Mouse (Mus musculus) kidney, postnatal 25 days (tissue): ENCODE data around the gene Rtp3.

Source experiments
- DNase-seq, 2 experiments: peaks; one replicate each; pipeline ENCODE4 v3.0.0; 2021; ENCODE audit warnings: mixed read lengths in 2 of 2

Rtp3 gene

GRCm38 (mm10) chr9:110965910-110966231 is 24.5 kb downstream of the Rtp3 start:
- DNase-seq = no peak

GRCm38 (mm10) chr9:110965062-110965909 is 25.1 kb downstream of the Rtp3 start:
- DNase-seq = no peak

GRCm38 (mm10) chr9:110963566-110964115 is 26.7 kb downstream of the Rtp3 start:
- DNase-seq = no peak

GRCm38 (mm10) chr9:110961386-110961785 is 29.0 kb downstream of the Rtp3 start:
- DNase-seq = no peak

- no peak for DNase-seq
These were observed 29.9 kb downstream of the Rtp3 start for GRCm38 (mm10) chr9:110960230-110961149.

GRCm38 (mm10) chr9:110959669-110960068 is 30.7 kb downstream of the Rtp3 start:
- no peak for DNase-seq

GRCm38 (mm10) chr9:110955962-110956361 is 34.4 kb downstream of the Rtp3 start:
- DNase-seq = no peak

- DNase-seq = peak in 1 of 2 experiments; percentile 20
These were observed 35.5 kb downstream of the Rtp3 start for GRCm38 (mm10) chr9:110954681-110955445.

- peak; percentile 71 to 84 for DNase-seq
These were observed 36.6 kb downstream of the Rtp3 start for GRCm38 (mm10) chr9:110953550-110954461.

GRCm38 (mm10) chr9:110952931-110953549 is 37.3 kb downstream of the Rtp3 start:
- no peak for DNase-seq

GRCm38 (mm10) chr9:110952398-110952797 is 38.0 kb downstream of the Rtp3 start:
- no peak for DNase-seq

- no peak for DNase-seq
These were observed 38.5 kb downstream of the Rtp3 start for GRCm38 (mm10) chr9:110951866-110952265.

GRCm38 (mm10) chr9:110951397-110951796 is 39.0 kb downstream of the Rtp3 start, which contains the start of gene Lrrc2:
Gene Lrrc2, plus strand, starts transcription at chr9:110951545.
- no peak for DNase-seq

GRCm38 (mm10) chr9:110950109-110950508 is 40.3 kb downstream of the Rtp3 start:
- no peak for DNase-seq

- no peak for DNase-seq
These were observed 41.5 kb downstream of the Rtp3 start for GRCm38 (mm10) chr9:110948813-110949310.

- no peak for DNase-seq
These were observed 42.5 kb downstream of the Rtp3 start for GRCm38 (mm10) chr9:110947900-110948299.

- no peak for DNase-seq
These were observed 43.1 kb downstream of the Rtp3 start for GRCm38 (mm10) chr9:110947261-110947661.

- no peak for DNase-seq
These were observed 43.8 kb downstream of the Rtp3 start for GRCm38 (mm10) chr9:110946548-110947044.

- no peak for DNase-seq
These were observed 44.5 kb downstream of the Rtp3 start, which contains the start of gene Tdgf1 for GRCm38 (mm10) chr9:110945926-110946325. Gene Tdgf1, minus strand, starts transcription at chr9:110946158.

- DNase-seq = no peak
These were observed 45.0 kb downstream of the Rtp3 start for GRCm38 (mm10) chr9:110945343-110945742.
